Mouse (Mus musculus): ENCODE results near the gene Spice1. TPM values are rescaled to one million over a fixed set of nuclear protein-coding genes. Genes with fewer than 3 reads are reported as not detected.
A peak's percentile ranks its signal among the peaks of the same experiment; 100 is the strongest.

Gene Spice1
- polyA plus RNA-seq, 1 experiment from 2014 or later = 31.2 TPM

- H3K4me1 ChIP-seq = peaks cover 19% of the 10 kb centered on the region
- peak overlapping the region; percentile 74 for H3K4me3 ChIP-seq
- peak overlapping the region; percentile 53 for H3K27ac ChIP-seq
- H3K9me3 ChIP-seq (replicated peaks) = no peaks in the 10 kb centered on the region
- H3K36me3 ChIP-seq = no peaks in the 10 kb centered on the region
- peaks cover 51% of the 10 kb centered on the region for H3K27me3 ChIP-seq (ENCODE audit: low read depth, poor library complexity, severe bottlenecking)
- peak; percentile 63 for DNase-seq (ENCODE audit: low spot score)
- under 1% methylated on average over 58 of the region's 60 CpGs for WGBS
Observed at GRCm38 (mm10) chr16:44331995-44332860, 14.7 kb upstream of the Spice1 start.

GRCm38 (mm10) chr16:44332861-44333284, 14.0 kb upstream of the Spice1 start, which contains the start of gene Sidt1:
Gene Sidt1, minus strand, starts transcription at chr16:44333196.
- WGBS = 4% methylated on average over 15 of the region's 15 CpGs
- Histone ChIP-seq H3K27me3 (ENCODE audit: low read depth, poor library complexity, severe bottlenecking) (peaks cover 51% of the 10 kb centered on the region), H3K4me3 (peak within 1 kb of the TSS; percentile 74), H3K27ac (peak within 1 kb of the TSS; percentile 53), H3K4me1 (peaks cover 19% of the 10 kb centered on the region), H3K36me3 (no peaks in the 10 kb centered on the region), H3K9me3 (replicated peaks) (no peaks in the 10 kb centered on the region)
- DNase-seq (ENCODE audit: low spot score) = peak; percentile 39

DNA sequence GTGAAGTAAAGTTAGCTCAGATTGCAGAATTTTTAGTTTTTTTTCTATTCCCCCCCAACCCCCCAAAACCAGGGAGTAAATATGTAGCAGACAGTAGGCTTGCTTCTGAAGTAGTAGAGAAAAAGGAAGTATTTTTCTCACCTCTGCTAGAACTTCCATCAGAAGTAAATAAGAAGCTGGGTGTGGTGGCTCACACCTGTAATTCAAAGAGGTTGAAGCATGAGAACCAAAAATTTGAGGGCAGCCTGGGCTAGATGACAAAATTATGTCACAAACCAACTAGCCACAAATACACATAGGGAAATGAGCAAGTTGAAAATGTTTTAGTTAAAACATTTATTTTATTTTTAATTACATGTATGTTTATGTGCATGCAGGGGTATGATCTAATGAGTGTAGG, 9.4 kb upstream of the Spice1 start:
- H3K27me3 ChIP-seq (ENCODE audit: low read depth, poor library complexity, severe bottlenecking) = peaks cover 28% of the 10 kb centered on the region
- H3K4me3 ChIP-seq = no peak overlapping the region
- DNase-seq (ENCODE audit: low spot score) = no peak
- H3K4me1 ChIP-seq = peaks cover 6% of the 10 kb centered on the region
- no peaks in the 10 kb centered on the region for H3K9me3 ChIP-seq (replicated peaks)
- no peak overlapping the region for H3K27ac ChIP-seq
- no peaks in the 10 kb centered on the region for H3K36me3 ChIP-seq

DNA sequence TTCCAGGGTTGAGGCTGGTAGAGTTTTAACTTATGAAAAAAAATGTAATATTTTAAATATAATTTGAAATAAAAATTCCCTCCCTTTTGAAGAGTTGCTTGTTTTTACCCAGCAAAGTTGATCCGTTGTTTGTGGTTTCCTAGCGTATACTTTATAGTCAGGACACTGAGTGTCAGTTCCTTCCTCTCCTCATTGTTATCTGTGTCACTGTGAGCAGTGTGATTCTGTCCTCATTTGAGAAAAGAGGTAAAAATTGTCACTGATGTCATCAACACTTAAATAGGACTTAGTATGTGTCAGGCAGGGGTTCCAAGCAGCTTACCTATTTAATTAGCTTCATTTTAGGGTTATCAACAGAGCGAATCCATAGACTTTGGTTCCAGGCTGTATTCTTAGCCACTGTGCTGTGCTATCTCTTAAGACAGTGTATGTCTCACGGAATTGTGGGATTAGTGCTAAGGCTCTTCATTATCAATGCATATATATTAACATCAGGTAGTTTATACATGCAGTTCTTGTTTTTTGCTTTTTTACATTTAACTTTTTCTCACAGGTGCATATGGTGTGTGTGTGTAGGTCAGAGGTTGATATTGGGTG, 3.0 kb downstream of the Spice1 start:
- peaks cover 27% of the 10 kb centered on the region for H3K4me1 ChIP-seq
- H3K27ac ChIP-seq = no peak overlapping the region
- no peaks in the 10 kb centered on the region for H3K36me3 ChIP-seq
- no peak for DNase-seq (ENCODE audit: low spot score)
- H3K27me3 ChIP-seq (ENCODE audit: low read depth, poor library complexity, severe bottlenecking) = no peaks in the 10 kb centered on the region
- 81% methylated on average over 4 of the region's 4 CpGs for WGBS
- H3K9me3 ChIP-seq (replicated peaks) = no peaks in the 10 kb centered on the region
- no peak overlapping the region for H3K4me3 ChIP-seq

DNA sequence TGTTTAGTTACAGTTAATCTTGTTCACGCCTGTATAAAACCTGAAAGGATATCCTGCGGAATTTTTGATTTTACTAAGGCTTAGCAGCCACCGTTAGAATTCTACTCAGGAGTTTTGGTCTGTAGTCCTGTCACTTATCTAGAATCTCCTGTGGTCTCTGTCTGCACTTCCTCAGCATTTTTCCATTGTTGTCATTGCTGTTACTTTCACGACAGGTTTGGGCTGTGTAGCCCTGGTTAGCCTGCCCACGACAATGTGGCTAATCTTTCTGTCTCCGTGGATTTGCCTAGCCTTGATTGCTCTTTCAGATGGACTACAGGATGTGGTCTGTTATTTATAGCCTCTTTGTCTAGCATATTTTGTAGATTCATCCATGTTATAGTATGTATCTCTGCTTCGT, 9.4 kb downstream of the Spice1 start:
- WGBS = 83% methylated on average over 7 of the region's 7 CpGs
- Histone ChIP-seq H3K4me3 (no peak overlapping the region), H3K36me3 (peaks cover 23% of the 10 kb centered on the region), H3K27me3 (ENCODE audit: low read depth, poor library complexity, severe bottlenecking) (no peaks in the 10 kb centered on the region), H3K9me3 (replicated peaks) (no peaks in the 10 kb centered on the region), H3K4me1 (no peaks in the 10 kb centered on the region), H3K27ac (no peak overlapping the region)
- DNase-seq (ENCODE audit: low spot score) = no peak

GRCm38 (mm10) chr16:44357571-44358268, 10.8 kb downstream of the Spice1 start:
- no peak overlapping the region for H3K27ac ChIP-seq
- H3K27me3 ChIP-seq (ENCODE audit: low read depth, poor library complexity, severe bottlenecking) = no peaks in the 10 kb centered on the region
- no peaks in the 10 kb centered on the region for H3K4me1 ChIP-seq
- peaks cover 34% of the 10 kb centered on the region for H3K36me3 ChIP-seq
- no peaks in the 10 kb centered on the region for H3K9me3 ChIP-seq (replicated peaks)
- 77% methylated on average over 4 of the region's 4 CpGs for WGBS
- no peak for DNase-seq (ENCODE audit: low spot score)
- H3K4me3 ChIP-seq = no peak overlapping the region

DNA sequence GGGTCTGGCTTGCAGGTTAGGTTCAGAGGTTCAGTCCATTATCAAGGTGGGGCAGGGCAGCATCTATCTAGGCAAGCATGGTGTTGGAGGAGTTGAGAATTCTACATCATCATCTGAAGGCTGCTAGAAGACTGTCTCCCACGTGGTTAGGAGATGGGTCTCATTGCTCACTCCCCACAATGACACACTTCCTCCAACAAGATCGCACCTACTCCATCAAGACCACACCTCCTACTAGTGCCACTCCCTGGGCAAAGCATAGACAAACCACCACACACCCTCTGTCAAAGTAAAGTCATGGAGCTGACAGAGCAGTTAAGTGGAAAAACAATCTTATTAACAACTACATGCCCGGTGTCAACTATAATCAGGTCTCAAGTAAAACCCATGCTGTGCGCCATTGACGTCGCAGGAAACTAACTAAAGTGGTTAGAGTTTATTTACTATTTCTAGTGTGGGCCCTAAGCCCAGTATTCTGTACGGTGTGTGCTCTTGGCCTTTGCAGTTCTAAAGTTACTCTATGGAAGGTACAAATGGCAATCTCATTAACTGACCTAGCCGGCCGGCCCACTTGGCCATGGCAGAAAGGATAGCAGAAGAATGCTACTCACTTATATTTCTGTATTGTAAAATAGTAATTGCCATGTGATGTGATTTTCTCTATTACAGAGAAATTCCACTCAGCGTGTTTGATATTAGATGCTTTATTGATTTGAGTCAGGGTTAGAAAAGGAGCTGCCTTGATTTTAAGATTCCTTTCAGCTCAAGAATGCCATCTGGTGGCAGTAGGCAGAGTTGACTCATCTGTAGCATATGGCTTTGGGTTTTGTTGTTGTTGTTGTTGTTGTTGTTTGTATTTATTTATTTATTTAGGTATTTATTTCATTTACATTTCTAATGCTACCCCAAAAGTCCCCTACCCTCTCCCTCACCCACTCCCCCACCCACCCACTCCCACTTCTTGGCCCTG, 15.3 kb downstream of the Spice1 start:
- no peak overlapping the region for H3K4me3 ChIP-seq
- no peaks in the 10 kb centered on the region for H3K4me1 ChIP-seq
- no peak for DNase-seq (ENCODE audit: low spot score)
- H3K27ac ChIP-seq = no peak overlapping the region
- H3K9me3 ChIP-seq (replicated peaks) = no peaks in the 10 kb centered on the region
- H3K36me3 ChIP-seq = peaks cover 52% of the 10 kb centered on the region
- 88% methylated on average over 10 of the region's 10 CpGs for WGBS
- H3K27me3 ChIP-seq (ENCODE audit: low read depth, poor library complexity, severe bottlenecking) = no peaks in the 10 kb centered on the region

- no peaks in the 10 kb centered on the region for H3K4me1 ChIP-seq
- no peaks in the 10 kb centered on the region for H3K27me3 ChIP-seq (ENCODE audit: low read depth, poor library complexity, severe bottlenecking)
- H3K27ac ChIP-seq = no peak overlapping the region
- no peak overlapping the region for H3K4me3 ChIP-seq
- no peaks in the 10 kb centered on the region for H3K9me3 ChIP-seq (replicated peaks)
- DNase-seq (ENCODE audit: low spot score) = no peak
- 94% methylated on average over 7 of the region's 7 CpGs for whole genome bisulfite sequencing
- peaks cover 49% of the 10 kb centered on the region for H3K36me3 ChIP-seq
Observed at GRCm38 (mm10) chr16:44365522-44365921, 18.6 kb downstream of the Spice1 start.

DNA sequence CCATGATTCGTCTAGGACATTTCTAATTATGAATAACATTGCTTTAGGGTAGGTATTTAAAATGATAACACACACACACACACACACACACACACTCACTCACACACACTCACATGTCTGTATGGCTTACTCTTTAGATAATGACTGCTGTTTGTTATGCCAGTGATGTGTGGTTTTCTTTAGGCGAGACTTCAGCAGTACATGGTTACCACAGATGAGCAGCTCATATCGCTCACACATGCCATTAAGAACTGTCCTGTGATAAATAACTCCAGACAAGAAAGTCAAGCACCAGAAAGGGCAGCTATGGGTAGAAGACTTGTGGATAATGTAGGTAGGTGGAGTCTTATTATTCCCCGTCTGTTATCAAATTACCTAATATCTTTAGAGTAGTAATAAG, 28.5 kb downstream of the Spice1 start:
- Histone ChIP-seq H3K9me3 (replicated peaks) (no peaks in the 10 kb centered on the region), H3K36me3 (peaks cover 59% of the 10 kb centered on the region), H3K4me1 (no peaks in the 10 kb centered on the region), H3K27ac (no peak overlapping the region), H3K27me3 (ENCODE audit: low read depth, poor library complexity, severe bottlenecking) (no peaks in the 10 kb centered on the region), H3K4me3 (no peak overlapping the region)
- DNase-seq (ENCODE audit: low spot score) = no peak
- 91% methylated on average over 4 of the region's 4 CpGs for WGBS

DNA sequence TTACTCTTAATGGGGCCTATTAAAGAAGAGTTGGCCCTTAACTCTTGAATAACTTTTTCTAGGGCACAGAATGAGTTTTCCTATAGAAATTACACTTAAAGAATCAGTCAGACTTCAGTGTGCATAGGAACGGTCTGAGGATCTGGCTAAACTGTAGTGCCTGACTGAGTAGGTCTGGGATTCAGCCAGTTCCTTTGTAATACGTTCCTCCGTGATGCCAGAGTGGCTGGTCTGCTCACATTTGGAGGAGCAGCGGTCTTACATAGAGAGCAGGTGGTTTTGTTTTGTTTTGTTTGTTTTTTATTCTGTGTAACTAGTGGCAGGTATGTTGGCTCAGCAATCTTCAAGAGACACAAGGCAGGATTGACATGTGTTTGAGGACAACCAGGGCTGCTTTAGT, 33.1 kb downstream of the Spice1 start:
- no peak overlapping the region for H3K27ac ChIP-seq
- no peaks in the 10 kb centered on the region for H3K27me3 ChIP-seq (ENCODE audit: low read depth, poor library complexity, severe bottlenecking)
- peaks cover 36% of the 10 kb centered on the region for H3K36me3 ChIP-seq
- WGBS = 53% methylated on average over 4 of the region's 4 CpGs
- DNase-seq (ENCODE audit: low spot score) = no peak
- no peak overlapping the region for H3K4me3 ChIP-seq
- H3K9me3 ChIP-seq (replicated peaks) = no peaks in the 10 kb centered on the region
- peaks cover 8% of the 10 kb centered on the region; the same call in 1 of the 2 replicates for H3K4me1 ChIP-seq

- Histone ChIP-seq H3K4me3 (no peak overlapping the region), H3K27ac (no peak overlapping the region), H3K27me3 (ENCODE audit: low read depth, poor library complexity, severe bottlenecking) (no peaks in the 10 kb centered on the region), H3K36me3 (peaks cover 42% of the 10 kb centered on the region), H3K4me1 (peaks cover 8% of the 10 kb centered on the region; the same call in 1 of the 2 replicates), H3K9me3 (replicated peaks) (no peaks in the 10 kb centered on the region)
- 14% methylated on average over 5 of the region's 5 CpGs for WGBS
- DNase-seq (ENCODE audit: low spot score) = peak; percentile 41
Observed at GRCm38 (mm10) chr16:44381578-44381977, 34.7 kb downstream of the Spice1 start.

DNA sequence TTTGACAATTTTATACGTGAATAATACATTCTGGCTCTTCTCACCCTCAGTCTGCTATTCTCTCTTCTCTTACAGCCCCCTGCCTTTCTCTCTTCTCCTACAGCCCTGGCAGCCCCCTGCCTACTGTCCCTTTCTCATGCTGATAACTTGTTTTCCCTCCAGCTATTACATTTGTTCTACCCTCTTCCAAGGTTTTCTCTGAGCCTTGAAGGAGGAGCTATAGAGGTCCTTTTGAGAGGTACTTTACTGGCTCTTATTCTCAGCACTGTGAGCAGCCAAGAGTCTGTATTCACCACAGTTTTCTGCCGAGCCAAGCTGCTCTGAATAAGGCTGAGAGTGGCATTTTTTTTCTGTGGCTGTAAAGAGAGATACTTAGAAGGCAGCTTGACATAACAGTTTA, 36.6 kb downstream of the Spice1 start:
- Histone ChIP-seq H3K9me3 (replicated peaks) (no peaks in the 10 kb centered on the region), H3K4me3 (no peak overlapping the region), H3K4me1 (peaks cover 8% of the 10 kb centered on the region; the same call in 1 of the 2 replicates), H3K27ac (no peak overlapping the region), H3K36me3 (peaks cover 40% of the 10 kb centered on the region), H3K27me3 (ENCODE audit: low read depth, poor library complexity, severe bottlenecking) (no peaks in the 10 kb centered on the region)
- WGBS = 52% methylated on average over 2 of the region's 2 CpGs
- DNase-seq (ENCODE audit: low spot score) = no peak

All from limb, embryonic 10.5 days (tissue).